Mouse (Mus musculus): Measurements from ENCODE around the gene Gm49630. TPM values are rescaled to one million over a fixed set of nuclear protein-coding genes. Genes with fewer than 3 reads are reported as not detected.
A peak's percentile ranks its signal among the peaks of the same experiment; 100 is the strongest.
"Not testable (repeated sequence)": the region's sequence is repeated elsewhere in the genome, so short reads cannot be mapped to it uniquely, and the experiment has no call there.

The Gm49630 gene
- total and polyA plus RNA-seq, 2 experiments from 2014 or later: not detected

DNA sequence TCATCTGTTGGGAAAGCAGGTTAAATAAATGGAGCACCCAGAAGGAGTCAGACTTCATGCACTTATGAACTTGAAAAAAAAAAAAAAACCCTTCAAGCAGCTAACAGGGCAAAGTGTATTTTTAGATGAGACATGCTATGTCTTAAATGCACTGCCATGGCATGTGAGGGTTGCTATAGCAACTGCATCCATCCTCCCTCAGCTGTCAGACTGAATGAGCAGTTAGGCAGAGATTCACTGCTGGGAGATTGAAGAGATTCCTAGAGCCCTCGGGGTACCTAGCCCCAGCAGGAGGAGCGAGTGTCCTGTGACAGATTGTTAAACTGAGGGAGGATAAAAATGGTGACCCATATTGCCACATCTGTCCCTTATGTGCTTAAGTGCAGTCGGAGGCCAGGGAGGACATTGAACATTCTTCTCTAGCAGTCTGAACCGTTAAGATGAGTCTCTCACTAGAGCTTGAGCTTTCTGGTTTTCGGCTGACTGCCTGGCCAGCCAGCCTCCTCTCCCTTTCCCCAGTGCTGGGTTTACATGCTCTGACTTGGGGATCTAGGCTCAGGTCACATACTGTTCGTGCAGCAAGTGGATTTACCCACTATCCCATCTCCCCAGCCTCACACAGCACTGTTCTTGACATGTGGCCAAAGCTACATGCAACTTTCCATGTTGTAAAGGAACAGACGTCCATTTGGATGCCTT, 5.0 kb downstream of the Gm49630 start:
- H3K27ac ChIP-seq (ENCODE audit: low read depth, low read length): 0 out of 2 replicates have a peak overlapping the region, but pooled peaks have one; percentile 29
- peak; percentile 73 for DNase-seq
- H3K4me2 ChIP-seq (ENCODE audit: low read depth); H3K9me3 ChIP-seq (ENCODE audit: low read length); H3K4me3 ChIP-seq (ENCODE audit: low read depth, low read length); H3K9ac ChIP-seq; H3K36me3 ChIP-seq (ENCODE audit: insufficient read depth); H3K27me3 ChIP-seq (ENCODE audit: insufficient read depth, low read length); H3K4me1 ChIP-seq (ENCODE audit: insufficient read depth): not testable (repeated sequence)
- ATAC-seq: peak; percentile 97
- WGBS: 18% methylated on average over 5 of the region's 7 CpGs

GRCm38 (mm10) chr17:7366265-7366664, 5.5 kb downstream of the Gm49630 start:
- not testable (repeated sequence) for H3K27me3 ChIP-seq (ENCODE audit: insufficient read depth, low read length); H3K27ac ChIP-seq (ENCODE audit: low read depth, low read length); H3K4me3 ChIP-seq (ENCODE audit: low read depth, low read length); H3K9ac ChIP-seq; H3K9me3 ChIP-seq (ENCODE audit: low read length); H3K36me3 ChIP-seq (ENCODE audit: insufficient read depth); H3K4me2 ChIP-seq (ENCODE audit: low read depth); H3K4me1 ChIP-seq (ENCODE audit: insufficient read depth)
- no CpG with 5 or more reads among the region's 1 CpGs for WGBS
- DNase-seq (peak; percentile 24), ATAC-seq (peak; percentile 7; the same call in 1 of the 2 replicates)

DNA sequence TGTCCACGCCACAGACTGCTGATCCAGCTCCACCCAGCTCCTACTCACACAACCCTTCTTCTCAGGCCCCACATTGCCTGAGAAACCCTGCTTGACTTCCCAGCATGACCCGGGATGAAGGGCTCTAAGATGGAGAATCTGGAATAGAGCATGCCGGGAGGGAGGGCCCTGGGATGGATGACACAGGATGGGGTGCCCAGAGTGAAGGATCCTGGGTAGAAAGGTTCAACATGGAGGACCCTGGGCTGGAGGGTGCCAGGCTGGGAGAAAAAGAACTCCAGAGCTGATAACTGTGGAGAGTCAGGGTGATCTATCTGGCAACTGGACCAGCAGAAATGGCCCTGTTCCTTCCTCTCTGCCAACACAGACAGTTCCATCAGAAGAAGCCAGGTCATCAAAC, 6.2 kb downstream of the Gm49630 start:
- not testable (repeated sequence) for H3K4me2 ChIP-seq (ENCODE audit: low read depth); DNase-seq; H3K27me3 ChIP-seq (ENCODE audit: insufficient read depth, low read length); H3K9ac ChIP-seq; ATAC-seq; H3K4me1 ChIP-seq (ENCODE audit: insufficient read depth); H3K36me3 ChIP-seq (ENCODE audit: insufficient read depth); H3K27ac ChIP-seq (ENCODE audit: low read depth, low read length); H3K9me3 ChIP-seq (ENCODE audit: low read length); H3K4me3 ChIP-seq (ENCODE audit: low read depth, low read length)
- 71% methylated on average over 1 of the region's 3 CpGs for WGBS

GRCm38 (mm10) chr17:7360749-7361465, 10.9 kb downstream of the Gm49630 start:
- not testable (repeated sequence) for H3K9me3 ChIP-seq (ENCODE audit: low read length); H3K27ac ChIP-seq (ENCODE audit: low read depth, low read length); H3K9ac ChIP-seq; H3K36me3 ChIP-seq (ENCODE audit: insufficient read depth); H3K4me2 ChIP-seq (ENCODE audit: low read depth); H3K27me3 ChIP-seq (ENCODE audit: insufficient read depth, low read length); H3K4me1 ChIP-seq (ENCODE audit: insufficient read depth); H3K4me3 ChIP-seq (ENCODE audit: low read depth, low read length)
- ATAC-seq (peak; percentile 62; the same call in 1 of the 2 replicates), DNase-seq (peak; percentile 27)
- 81% methylated on average over 9 of the region's 9 CpGs for WGBS

GRCm38 (mm10) chr17:7359806-7360205, 12.0 kb downstream of the Gm49630 start:
- 60% methylated on average over 4 of the region's 4 CpGs for WGBS

DNA sequence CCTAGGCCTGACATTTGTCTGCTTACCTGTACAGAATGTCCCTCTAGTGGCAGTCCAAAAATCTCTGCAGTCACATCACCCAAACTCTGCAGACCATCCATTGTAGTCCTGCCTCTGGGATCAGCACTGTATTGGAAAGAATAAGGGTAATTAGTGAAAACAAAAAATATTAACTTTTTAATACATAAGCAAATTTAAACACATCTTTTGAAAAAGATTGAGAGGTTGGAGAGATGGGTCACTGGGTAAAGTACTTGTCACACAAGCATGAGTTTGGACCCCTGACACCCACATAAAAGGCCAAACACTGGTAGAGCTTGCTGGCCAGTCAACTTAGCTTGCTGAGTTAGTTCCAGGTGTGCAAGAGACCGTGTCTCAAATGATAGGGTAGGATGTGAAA, 19.2 kb downstream of the Gm49630 start, which contains the start of gene Ttll2:
TSS of gene Ttll2 (minus strand) at position 101 of the 400 bp plus-strand sequence.
- not testable (repeated sequence) for DNase-seq, ATAC-seq
- 100% methylated on average over 1 of the region's 1 CpGs for WGBS

More at GRCm38 (mm10) chr17:7359806-7360205, 12.0 kb downstream of the Gm49630 start:
- not testable (repeated sequence) for H3K9ac ChIP-seq; H3K4me1 ChIP-seq (ENCODE audit: insufficient read depth); H3K27me3 ChIP-seq (ENCODE audit: insufficient read depth, low read length); H3K36me3 ChIP-seq (ENCODE audit: insufficient read depth); H3K9me3 ChIP-seq (ENCODE audit: low read length); H3K4me3 ChIP-seq (ENCODE audit: low read depth, low read length); H3K4me2 ChIP-seq (ENCODE audit: low read depth); H3K27ac ChIP-seq (ENCODE audit: low read depth, low read length)
- ATAC-seq: peak; percentile 55
- peak; percentile 9 for DNase-seq

DNA sequence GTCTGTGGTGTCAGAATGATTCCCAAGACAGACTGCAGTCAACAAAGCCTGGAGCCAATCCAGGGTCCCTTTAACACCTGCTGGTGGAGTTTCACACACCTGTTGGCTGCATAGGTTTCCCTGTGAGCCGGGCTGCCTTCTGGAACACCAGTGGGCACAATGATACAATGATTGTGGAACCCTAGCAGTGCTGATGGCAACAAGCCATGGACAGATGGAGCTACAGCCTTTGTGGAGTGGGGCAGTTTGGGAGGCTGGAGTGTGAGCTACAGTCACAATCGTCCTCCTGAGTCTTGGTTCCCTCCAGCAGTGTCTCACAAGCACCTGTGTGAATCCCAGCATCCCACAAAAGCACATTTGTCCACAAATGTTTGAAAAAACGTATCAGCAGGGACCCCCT, 23.0 kb downstream of the Gm49630 start:
- not testable (repeated sequence) for H3K27ac ChIP-seq (ENCODE audit: low read depth, low read length); H3K9ac ChIP-seq; H3K27me3 ChIP-seq (ENCODE audit: insufficient read depth, low read length); H3K4me1 ChIP-seq (ENCODE audit: insufficient read depth); H3K36me3 ChIP-seq (ENCODE audit: insufficient read depth); H3K4me3 ChIP-seq (ENCODE audit: low read depth, low read length); H3K4me2 ChIP-seq (ENCODE audit: low read depth); H3K9me3 ChIP-seq (ENCODE audit: low read length); ATAC-seq
- peak; percentile 28 for DNase-seq
- 39% methylated on average over 2 of the region's 3 CpGs for WGBS

More for the DNA sequence above, 19.2 kb downstream of the Gm49630 start, which contains the start of gene Ttll2:
- H3K4me1 ChIP-seq (ENCODE audit: insufficient read depth); H3K9ac ChIP-seq; H3K4me2 ChIP-seq (ENCODE audit: low read depth); H3K9me3 ChIP-seq (ENCODE audit: low read length); H3K36me3 ChIP-seq (ENCODE audit: insufficient read depth); H3K27ac ChIP-seq (ENCODE audit: low read depth, low read length); H3K27me3 ChIP-seq (ENCODE audit: insufficient read depth, low read length); H3K4me3 ChIP-seq (ENCODE audit: low read depth, low read length): not testable (repeated sequence)

DNA sequence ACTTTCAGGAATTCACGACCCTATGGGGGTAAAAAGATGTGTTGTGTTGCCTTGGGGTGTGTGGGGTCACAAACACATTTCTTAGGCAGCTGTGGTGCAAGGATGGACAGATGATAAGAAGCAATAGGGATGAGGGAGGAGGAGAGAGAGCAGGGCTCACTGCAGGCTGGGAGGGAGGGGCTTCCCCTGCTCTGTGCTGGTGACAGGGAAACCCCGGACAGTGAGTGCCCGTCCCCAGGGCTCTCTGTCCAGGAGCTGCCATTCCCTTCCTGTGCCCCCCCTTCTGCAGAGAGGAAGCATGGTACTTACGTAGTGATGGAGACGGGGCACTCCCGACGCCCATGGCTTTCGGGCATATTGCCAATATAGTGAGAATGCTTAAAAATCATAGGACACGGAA, 34.4 kb downstream of the Gm49630 start:
- peak; percentile 36; the same call in 1 of the 2 replicates for ATAC-seq
- 58% methylated on average over 8 of the region's 9 CpGs for WGBS

GRCm38 (mm10) chr17:7332745-7333144, 39.0 kb downstream of the Gm49630 start:
- not testable (repeated sequence) for H3K9ac ChIP-seq; DNase-seq; H3K36me3 ChIP-seq (ENCODE audit: insufficient read depth); ATAC-seq; H3K4me1 ChIP-seq (ENCODE audit: insufficient read depth); H3K27me3 ChIP-seq (ENCODE audit: insufficient read depth, low read length); H3K9me3 ChIP-seq (ENCODE audit: low read length); H3K27ac ChIP-seq (ENCODE audit: low read depth, low read length); H3K4me2 ChIP-seq (ENCODE audit: low read depth); H3K4me3 ChIP-seq (ENCODE audit: low read depth, low read length)
- WGBS: 83% methylated on average over 3 of the region's 5 CpGs

More for the DNA sequence above, 34.4 kb downstream of the Gm49630 start:
- not testable (repeated sequence) for H3K9me3 ChIP-seq (ENCODE audit: low read length); H3K9ac ChIP-seq; H3K36me3 ChIP-seq (ENCODE audit: insufficient read depth); H3K27me3 ChIP-seq (ENCODE audit: insufficient read depth, low read length); H3K4me2 ChIP-seq (ENCODE audit: low read depth); H3K4me3 ChIP-seq (ENCODE audit: low read depth, low read length); H3K4me1 ChIP-seq (ENCODE audit: insufficient read depth); H3K27ac ChIP-seq (ENCODE audit: low read depth, low read length)
- peak; percentile 11 for DNase-seq

GRCm38 (mm10) chr17:7326415-7326814, 45.4 kb downstream of the Gm49630 start:
- not testable (repeated sequence) for ATAC-seq; H3K4me1 ChIP-seq (ENCODE audit: insufficient read depth); H3K4me2 ChIP-seq (ENCODE audit: low read depth); H3K27ac ChIP-seq (ENCODE audit: low read depth, low read length); H3K9ac ChIP-seq; H3K9me3 ChIP-seq (ENCODE audit: low read length); H3K27me3 ChIP-seq (ENCODE audit: insufficient read depth, low read length); H3K4me3 ChIP-seq (ENCODE audit: low read depth, low read length); H3K36me3 ChIP-seq (ENCODE audit: insufficient read depth); DNase-seq
- 72% methylated on average over 3 of the region's 8 CpGs for WGBS

Data from forebrain, postnatal 0 days (tissue).